Comparison of ENCODE assay signal across 17 mouse cellular contexts in the genomic region with DNA sequence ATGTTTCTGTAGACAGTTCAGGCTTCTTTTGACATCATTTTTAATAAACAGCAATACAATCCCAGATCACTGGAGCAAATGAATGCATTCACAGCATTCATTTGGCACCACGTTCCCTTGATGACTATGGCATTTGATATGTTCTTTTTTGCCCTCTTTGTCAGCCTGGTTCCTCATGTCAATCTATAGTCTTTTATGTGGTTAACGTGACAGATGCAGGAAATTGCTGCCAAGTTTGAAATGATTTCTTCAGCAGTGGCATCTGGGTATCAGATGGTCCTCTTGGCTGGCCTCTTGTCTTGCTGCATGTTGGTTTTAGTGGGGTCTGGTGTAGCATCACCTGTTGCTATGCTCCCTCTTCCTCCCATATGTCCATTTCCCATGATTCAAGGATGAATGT.
DNase-seq lines count a peak whose midpoint lies in the region; ATAC-seq and TF ChIP-seq lines count a peak whose summit lies in the region.
"Had no signal": no experiment of that assay in that cellular context is flagged by ENCODE, and none has a peak within 500 bp of the region (broad histone marks: within the 10 kb centered on the region; RNA-seq: fewer than 3 reads in every experiment).

No protein-coding gene starts in this region.

- 12% methylated on average over 2 of the region's 2 CpGs for WGBS in forebrain, embryonic 15.5 days
- WGBS in forebrain, embryonic 11.5 days = 50% methylated on average over 2 of the region's 2 CpGs
- WGBS in forebrain, embryonic 16.5 days = 14% methylated on average over 2 of the region's 2 CpGs
- 67% methylated on average over 2 of the region's 2 CpGs for WGBS in lung, postnatal 0 days
- 49% methylated on average over 2 of the region's 2 CpGs for WGBS in liver, embryonic 12.5 days (ENCODE audit: insufficient replicate concordance)

- no peak for DNase-seq in forebrain, embryonic 11.5 days (ENCODE audit: low spot score)
- peak; percentile 66 for DNase-seq in thymus, postnatal 0 days (ENCODE audit: low spot score)
- DNase-seq in thymus, postnatal 4 days = no peak
- DNase-seq in lung, postnatal 0 days (ENCODE audit: low spot score) = no peak
- DNase-seq in gastrocnemius, postnatal 25 days = no peak
- DNase-seq: adrenal gland, postnatal 10 days; cerebellum, adult 11 months; gastrocnemius, postnatal 10 days; kidney, adult 9 months; liver; lung, postnatal 14 days had no signal

- peak overlapping the region; percentile 28 for H3K27ac ChIP-seq in forebrain, embryonic 15.5 days (replicated peaks)
- H3K27ac ChIP-seq in forebrain, embryonic 11.5 days (ENCODE audit: low read depth, low read length) = no peak overlapping the region
- H3K27ac ChIP-seq in forebrain, embryonic 16.5 days (ENCODE audit: low read length) = no peak overlapping the region
- H3K27ac ChIP-seq in lung, postnatal 0 days (ENCODE audit: low read length) = no peak overlapping the region
- H3K27ac ChIP-seq in liver, embryonic 12.5 days = no peak overlapping the region
- H3K27ac ChIP-seq: heart, embryonic 13.5 days; hindbrain, embryonic 14.5 days; midbrain, embryonic 15.5 days had no signal

- peak; percentile 90 for ATAC-seq in forebrain, embryonic 15.5 days (replicated peaks)
- ATAC-seq in forebrain, embryonic 11.5 days (replicated peaks; ENCODE audit: low FRiP score) = no peak
- ATAC-seq in forebrain, embryonic 16.5 days = peak; percentile 79
- no peak for ATAC-seq in lung, postnatal 0 days
- ATAC-seq in liver, embryonic 12.5 days = no peak
- ATAC-seq: midbrain, embryonic 15.5 days had no signal

- no peak for TF ChIP-seq CTCF in lung, postnatal 0 days (IDR thresholded peaks at IDR 0.05)

- no peaks in the 10 kb centered on the region for H3K9me3 ChIP-seq in forebrain, embryonic 15.5 days
- H3K9me3 ChIP-seq in forebrain, embryonic 11.5 days (ENCODE audit: control insufficient read depth, low read length) = no peaks in the 10 kb centered on the region
- H3K9me3 ChIP-seq in forebrain, embryonic 16.5 days (ENCODE audit: control insufficient read depth, low read length) = no peaks in the 10 kb centered on the region
- no peaks in the 10 kb centered on the region for H3K9me3 ChIP-seq in lung, postnatal 0 days (ENCODE audit: low read length)
- H3K9me3 ChIP-seq in liver, embryonic 12.5 days (replicated peaks) = no peaks in the 10 kb centered on the region
- H3K9me3 ChIP-seq: heart, embryonic 13.5 days; midbrain, embryonic 15.5 days had no signal

- no peak overlapping the region for H3K9ac ChIP-seq in forebrain, embryonic 15.5 days (replicated peaks)
- H3K9ac ChIP-seq in forebrain, embryonic 11.5 days (ENCODE audit: low read length) = no peak overlapping the region
- H3K9ac ChIP-seq in forebrain, embryonic 16.5 days (replicated peaks; ENCODE audit: low read depth, low read length) = no peak overlapping the region
- no peak overlapping the region for H3K9ac ChIP-seq in lung, postnatal 0 days (replicated peaks; ENCODE audit: low read depth)
- no peak overlapping the region for H3K9ac ChIP-seq in liver, embryonic 12.5 days
- H3K9ac ChIP-seq: heart, embryonic 13.5 days; hindbrain, embryonic 14.5 days; midbrain, embryonic 15.5 days had no signal

- no peak overlapping the region for H3K4me3 ChIP-seq in forebrain, embryonic 15.5 days
- H3K4me3 ChIP-seq in forebrain, embryonic 11.5 days (ENCODE audit: low read depth, low read length) = no peak overlapping the region
- H3K4me3 ChIP-seq in forebrain, embryonic 16.5 days (replicated peaks; ENCODE audit: low read length) = no peak overlapping the region
- H3K4me3 ChIP-seq in lung, postnatal 0 days (ENCODE audit: low read depth, low read length) = no peak overlapping the region
- H3K4me3 ChIP-seq in liver, embryonic 12.5 days = no peak overlapping the region
- H3K4me3 ChIP-seq: heart, embryonic 13.5 days; midbrain, embryonic 15.5 days had no signal

- no peak overlapping the region for H3K4me2 ChIP-seq in forebrain, embryonic 15.5 days (replicated peaks)
- no peak overlapping the region for H3K4me2 ChIP-seq in forebrain, embryonic 11.5 days (ENCODE audit: low read depth, low read length, severe bottlenecking)
- H3K4me2 ChIP-seq in forebrain, embryonic 16.5 days (ENCODE audit: low read length) = no peak overlapping the region
- no peak overlapping the region for H3K4me2 ChIP-seq in lung, postnatal 0 days (replicated peaks; ENCODE audit: low read depth, low read length)
- H3K4me2 ChIP-seq in liver, embryonic 12.5 days = no peak overlapping the region
- H3K4me2 ChIP-seq: heart, embryonic 13.5 days; hindbrain, embryonic 14.5 days; midbrain, embryonic 15.5 days had no signal

- H3K27me3 ChIP-seq in forebrain, embryonic 15.5 days = no peaks in the 10 kb centered on the region
- no peaks in the 10 kb centered on the region for H3K27me3 ChIP-seq in forebrain, embryonic 11.5 days (ENCODE audit: control insufficient read depth, insufficient read depth, low read length)
- no peaks in the 10 kb centered on the region for H3K27me3 ChIP-seq in forebrain, embryonic 16.5 days (replicated peaks; ENCODE audit: control insufficient read depth, insufficient read depth, low read length)
- H3K27me3 ChIP-seq in lung, postnatal 0 days (replicated peaks; ENCODE audit: insufficient read depth, low read length) = no peaks in the 10 kb centered on the region
- no peaks in the 10 kb centered on the region for H3K27me3 ChIP-seq in liver, embryonic 12.5 days (replicated peaks)
- H3K27me3 ChIP-seq: heart, embryonic 13.5 days; midbrain, embryonic 15.5 days had no signal

- TF ChIP-seq EP300 in lung, postnatal 0 days (IDR thresholded peaks at IDR 0.05) = no peak

- peaks cover 8% of the 10 kb centered on the region; the same call in 1 of the 2 replicates for H3K4me1 ChIP-seq in forebrain, embryonic 15.5 days
- no peaks in the 10 kb centered on the region for H3K4me1 ChIP-seq in forebrain, embryonic 11.5 days (replicated peaks; ENCODE audit: control insufficient read depth, insufficient read depth, low read length)
- peaks cover 6% of the 10 kb centered on the region; the same call in 1 of the 2 replicates for H3K4me1 ChIP-seq in forebrain, embryonic 16.5 days (replicated peaks; ENCODE audit: control insufficient read depth, insufficient read depth, low read length)
- H3K4me1 ChIP-seq in lung, postnatal 0 days (ENCODE audit: insufficient read depth, low read depth, low read length) = no peaks in the 10 kb centered on the region
- no peaks in the 10 kb centered on the region for H3K4me1 ChIP-seq in liver, embryonic 12.5 days
- H3K4me1 ChIP-seq: heart, embryonic 13.5 days; midbrain, embryonic 15.5 days had no signal

- H3K36me3 ChIP-seq in forebrain, embryonic 15.5 days = no peaks in the 10 kb centered on the region
- no peaks in the 10 kb centered on the region for H3K36me3 ChIP-seq in forebrain, embryonic 11.5 days (ENCODE audit: control insufficient read depth, insufficient read depth, low read length)
- H3K36me3 ChIP-seq in forebrain, embryonic 16.5 days (ENCODE audit: control insufficient read depth, insufficient read depth) = no peaks in the 10 kb centered on the region
- H3K36me3 ChIP-seq in lung, postnatal 0 days (ENCODE audit: insufficient read depth, low read length) = no peaks in the 10 kb centered on the region
- no peaks in the 10 kb centered on the region for H3K36me3 ChIP-seq in liver, embryonic 12.5 days
- H3K36me3 ChIP-seq: heart, embryonic 13.5 days; midbrain, embryonic 15.5 days had no signal

Comparison
In these comparisons a context has a peak if more than half of its experiments do, and no peak if none do; other contexts are left out.
1. ATAC-seq: peak in forebrain, embryonic 15.5 days (single experiment) and forebrain, embryonic 16.5 days (single experiment); none in forebrain, embryonic 11.5 days (single experiment), lung, postnatal 0 days (single experiment) and liver, embryonic 12.5 days (single experiment).